Mouse (Mus musculus): ENCODE measurements at regions not wholly inside any gene's neighbourhood (a gene's known extent, or its start where the extent isn't known, plus 50 kb on each side); places are given as distances from the start of the nearest gene placed in this dataset.
A peak's percentile ranks its signal among the peaks of the same experiment; 100 is the strongest.

GRCm38 (mm10) chr11:38123789-38124330, 888.1 kb upstream of the Tenm2 start:
- no peak for ATAC-seq (ENCODE audit: insufficient number of reproducible peaks, insufficient read depth, low FRiP score, low TSS enrichment, low read depth)
- Histone ChIP-seq H3K4me2 (no peak overlapping the region), H3K4me1 (no peaks in the 10 kb centered on the region), H3K9me3 (no peaks in the 10 kb centered on the region), H3K27me3 (no peaks in the 10 kb centered on the region), H3K36me3 (no peaks in the 10 kb centered on the region), H3K9ac (no peak overlapping the region), H3K27ac (no peak overlapping the region), H3K4me3 (no peak overlapping the region)
- 79% methylated on average over 2 of the region's 2 CpGs for WGBS

GRCm38 (mm10) chr11:38122474-38122873, 886.7 kb upstream of the Tenm2 start:
- no peak overlapping the region for H3K9ac ChIP-seq
- H3K4me2 ChIP-seq = no peak overlapping the region
- no peaks in the 10 kb centered on the region for H3K4me1 ChIP-seq
- H3K9me3 ChIP-seq = no peaks in the 10 kb centered on the region
- no peak overlapping the region for H3K27ac ChIP-seq
- 50% methylated on average over 1 of the region's 1 CpGs for WGBS
- no peaks in the 10 kb centered on the region for H3K27me3 ChIP-seq
- ATAC-seq (ENCODE audit: insufficient number of reproducible peaks, insufficient read depth, low FRiP score, low TSS enrichment, low read depth) = no peak
- H3K36me3 ChIP-seq = no peaks in the 10 kb centered on the region
- H3K4me3 ChIP-seq = no peak overlapping the region

- Histone ChIP-seq H3K4me3 (no peak overlapping the region), H3K27me3 (no peaks in the 10 kb centered on the region), H3K4me2 (no peak overlapping the region), H3K9ac (no peak overlapping the region), H3K27ac (no peak overlapping the region), H3K4me1 (no peaks in the 10 kb centered on the region), H3K9me3 (no peaks in the 10 kb centered on the region), H3K36me3 (no peaks in the 10 kb centered on the region)
- WGBS = 23% methylated on average over 8 of the region's 8 CpGs
- ATAC-seq (ENCODE audit: insufficient number of reproducible peaks, insufficient read depth, low FRiP score, low TSS enrichment, low read depth) = peak; percentile 15; the same call in 1 of the 2 replicates
Measured at GRCm38 (mm10) chr11:38121051-38121616, 885.4 kb upstream of the Tenm2 start.

GRCm38 (mm10) chr11:38117741-38118140, 882.0 kb upstream of the Tenm2 start:
- no peaks in the 10 kb centered on the region for H3K36me3 ChIP-seq
- H3K9me3 ChIP-seq = no peaks in the 10 kb centered on the region
- H3K9ac ChIP-seq = no peak overlapping the region
- no peak for ATAC-seq (ENCODE audit: insufficient number of reproducible peaks, insufficient read depth, low FRiP score, low TSS enrichment, low read depth)
- no peak overlapping the region for H3K4me2 ChIP-seq
- H3K27ac ChIP-seq = no peak overlapping the region
- 57% methylated on average over 5 of the region's 5 CpGs for WGBS
- no peaks in the 10 kb centered on the region for H3K4me1 ChIP-seq
- no peak overlapping the region for H3K4me3 ChIP-seq
- no peaks in the 10 kb centered on the region for H3K27me3 ChIP-seq

GRCm38 (mm10) chr11:38092202-38092601, 856.4 kb upstream of the Tenm2 start:
- no peak overlapping the region for H3K27ac ChIP-seq
- WGBS = 81% methylated on average over 2 of the region's 2 CpGs
- no peaks in the 10 kb centered on the region for H3K36me3 ChIP-seq
- no peaks in the 10 kb centered on the region for H3K27me3 ChIP-seq
- H3K4me3 ChIP-seq = no peak overlapping the region
- H3K9me3 ChIP-seq = no peaks in the 10 kb centered on the region
- H3K4me1 ChIP-seq = no peaks in the 10 kb centered on the region
- H3K9ac ChIP-seq = no peak overlapping the region
- H3K4me2 ChIP-seq = no peak overlapping the region
- no peak for ATAC-seq (ENCODE audit: insufficient number of reproducible peaks, insufficient read depth, low FRiP score, low TSS enrichment, low read depth)

- H3K4me3 ChIP-seq = no peak overlapping the region
- 75% methylated on average over 11 of the region's 11 CpGs for WGBS
- no peak for ATAC-seq (ENCODE audit: insufficient number of reproducible peaks, insufficient read depth, low FRiP score, low TSS enrichment, low read depth)
Measured at GRCm38 (mm10) chr11:38075171-38075732, 839.5 kb upstream of the Tenm2 start.

GRCm38 (mm10) chr11:38069635-38070034, 833.9 kb upstream of the Tenm2 start:
- Histone ChIP-seq H3K9ac (no peak overlapping the region), H3K27ac (no peak overlapping the region), H3K9me3 (no peaks in the 10 kb centered on the region), H3K4me3 (no peak overlapping the region), H3K4me2 (no peak overlapping the region), H3K27me3 (no peaks in the 10 kb centered on the region), H3K4me1 (no peaks in the 10 kb centered on the region), H3K36me3 (no peaks in the 10 kb centered on the region)
- 74% methylated on average over 4 of the region's 4 CpGs for WGBS
- no peak for ATAC-seq (ENCODE audit: insufficient number of reproducible peaks, insufficient read depth, low FRiP score, low TSS enrichment, low read depth)

More at GRCm38 (mm10) chr11:38075171-38075732, 839.5 kb upstream of the Tenm2 start:
- Histone ChIP-seq H3K9me3 (no peaks in the 10 kb centered on the region), H3K36me3 (no peaks in the 10 kb centered on the region), H3K4me1 (no peaks in the 10 kb centered on the region), H3K9ac (no peak overlapping the region), H3K27ac (no peak overlapping the region), H3K27me3 (no peaks in the 10 kb centered on the region), H3K4me2 (no peak overlapping the region)

GRCm38 (mm10) chr11:38067682-38068081, 831.9 kb upstream of the Tenm2 start:
- Histone ChIP-seq H3K27me3 (no peaks in the 10 kb centered on the region), H3K4me1 (no peaks in the 10 kb centered on the region), H3K9me3 (no peaks in the 10 kb centered on the region), H3K27ac (no peak overlapping the region), H3K4me3 (no peak overlapping the region), H3K36me3 (no peaks in the 10 kb centered on the region), H3K9ac (no peak overlapping the region), H3K4me2 (no peak overlapping the region)
- no peak for ATAC-seq (ENCODE audit: insufficient number of reproducible peaks, insufficient read depth, low FRiP score, low TSS enrichment, low read depth)
- WGBS = 35% methylated on average over 1 of the region's 1 CpGs

GRCm38 (mm10) chr11:38066091-38066490, 830.3 kb upstream of the Tenm2 start:
- Histone ChIP-seq H3K9ac (no peak overlapping the region), H3K27ac (no peak overlapping the region), H3K4me1 (no peaks in the 10 kb centered on the region), H3K27me3 (no peaks in the 10 kb centered on the region), H3K36me3 (no peaks in the 10 kb centered on the region), H3K9me3 (no peaks in the 10 kb centered on the region), H3K4me2 (no peak overlapping the region), H3K4me3 (no peak overlapping the region)
- ATAC-seq (ENCODE audit: insufficient number of reproducible peaks, insufficient read depth, low FRiP score, low TSS enrichment, low read depth) = no peak
- 90% methylated on average over 5 of the region's 5 CpGs for WGBS

GRCm38 (mm10) chr11:38060105-38060504, 824.3 kb upstream of the Tenm2 start:
- Histone ChIP-seq H3K4me2 (no peak overlapping the region), H3K9me3 (no peaks in the 10 kb centered on the region), H3K4me3 (no peak overlapping the region), H3K4me1 (no peaks in the 10 kb centered on the region), H3K9ac (no peak overlapping the region), H3K36me3 (no peaks in the 10 kb centered on the region), H3K27ac (no peak overlapping the region), H3K27me3 (no peaks in the 10 kb centered on the region)
- ATAC-seq (ENCODE audit: insufficient number of reproducible peaks, insufficient read depth, low FRiP score, low TSS enrichment, low read depth) = no peak
- 62% methylated on average over 2 of the region's 2 CpGs for WGBS

- Histone ChIP-seq H3K9ac (no peak overlapping the region), H3K4me1 (no peaks in the 10 kb centered on the region), H3K4me3 (no peak overlapping the region), H3K4me2 (no peak overlapping the region), H3K9me3 (no peaks in the 10 kb centered on the region), H3K27ac (no peak overlapping the region), H3K27me3 (no peaks in the 10 kb centered on the region), H3K36me3 (no peaks in the 10 kb centered on the region)
- no peak for ATAC-seq (ENCODE audit: insufficient number of reproducible peaks, insufficient read depth, low FRiP score, low TSS enrichment, low read depth)
- WGBS = 76% methylated on average over 2 of the region's 2 CpGs
Measured at GRCm38 (mm10) chr11:38058896-38059295, 823.1 kb upstream of the Tenm2 start.

GRCm38 (mm10) chr11:38036582-38036981, 800.8 kb upstream of the Tenm2 start:
- WGBS = 71% methylated on average over 2 of the region's 2 CpGs
- Histone ChIP-seq H3K4me2 (no peak overlapping the region), H3K27ac (no peak overlapping the region), H3K9ac (no peak overlapping the region), H3K4me1 (no peaks in the 10 kb centered on the region), H3K36me3 (no peaks in the 10 kb centered on the region), H3K9me3 (no peaks in the 10 kb centered on the region), H3K4me3 (no peak overlapping the region), H3K27me3 (no peaks in the 10 kb centered on the region)
- ATAC-seq (ENCODE audit: insufficient number of reproducible peaks, insufficient read depth, low FRiP score, low TSS enrichment, low read depth) = no peak

All from embryonic facial prominence, embryonic 13.5 days (tissue).